Mouse (Mus musculus): Measurements from ENCODE around the gene Gm21970.

Gm21970 gene

GRCm38 (mm10) chr16:91443211-91443611 is 51.7 kb downstream of the Gm21970 start:
- no peak for DNase-seq

GRCm38 (mm10) chr16:91444847-91445246 is 53.3 kb downstream of the Gm21970 start:
- DNase-seq, result no peak

GRCm38 (mm10) chr16:91445566-91445965 is 54.0 kb downstream of the Gm21970 start:
- no peak for DNase-seq

GRCm38 (mm10) chr16:91446778-91447511 is 55.4 kb downstream of the Gm21970 start:
- no peak for DNase-seq

GRCm38 (mm10) chr16:91447512-91447900 is 56.0 kb downstream of the Gm21970 start:
- no peak for DNase-seq

- DNase-seq, result no peak
Measured at GRCm38 (mm10) chr16:91448088-91448487, 56.6 kb downstream of the Gm21970 start.

GRCm38 (mm10) chr16:91448895-91449294 is 57.4 kb downstream of the Gm21970 start:
- DNase-seq, result no peak

- DNase-seq, result no peak
Measured at GRCm38 (mm10) chr16:91450137-91451064, 58.9 kb downstream of the Gm21970 start.

- no peak for DNase-seq
Measured at GRCm38 (mm10) chr16:91451949-91452348, 60.4 kb downstream of the Gm21970 start.

- DNase-seq, result no peak
Measured at GRCm38 (mm10) chr16:91452363-91452896, 60.9 kb downstream of the Gm21970 start.

- no peak for DNase-seq
Measured at GRCm38 (mm10) chr16:91455868-91456267, 64.3 kb downstream of the Gm21970 start.

GRCm38 (mm10) chr16:91458301-91458746 is 66.8 kb downstream of the Gm21970 start:
- no peak for DNase-seq

GRCm38 (mm10) chr16:91458976-91459375 is 67.5 kb downstream of the Gm21970 start:
- DNase-seq, result no peak

GRCm38 (mm10) chr16:91459396-91459795 is 67.9 kb downstream of the Gm21970 start:
- no peak for DNase-seq

GRCm38 (mm10) chr16:91459841-91460370 is 68.4 kb downstream of the Gm21970 start:
- DNase-seq, result no peak

GRCm38 (mm10) chr16:91461066-91461638 is 69.6 kb downstream of the Gm21970 start:
- no peak for DNase-seq

- DNase-seq, result no peak
Measured at GRCm38 (mm10) chr16:91461773-91462181, 70.3 kb downstream of the Gm21970 start.

- no peak for DNase-seq
Measured at GRCm38 (mm10) chr16:91462644-91463043, 71.1 kb downstream of the Gm21970 start.

- no peak for DNase-seq
Measured at GRCm38 (mm10) chr16:91463400-91463799, 71.9 kb downstream of the Gm21970 start.

- DNase-seq, result no peak
Measured at GRCm38 (mm10) chr16:91463836-91464400, 72.4 kb downstream of the Gm21970 start.

GRCm38 (mm10) chr16:91464594-91465504 is 73.3 kb downstream of the Gm21970 start:
- DNase-seq, result peak; percentile 85
